Mouse (Mus musculus) kidney, adult 2 months (tissue): Measurements from ENCODE around the gene Ptpn13.

Source experiments
- CTCF ChIP-seq: fragments of 200-500 bp; conservative IDR thresholded peaks from 2 replicates; pipeline ENCODE4 v1.5.1; 2011; ENCODE audit warnings: low read depth, mild to moderate bottlenecking, control low read depth, low read length, moderate library complexity, mixed read lengths; ENCODE audit not compliant: insufficient read depth, insufficient read length
- POLR2A ChIP-seq: fragments of 200-500 bp; IDR thresholded peaks from one replicate; pipeline ENCODE4 v1.6.1; 2011; ENCODE audit warnings: low read depth, low read length, control low read depth

DNA sequence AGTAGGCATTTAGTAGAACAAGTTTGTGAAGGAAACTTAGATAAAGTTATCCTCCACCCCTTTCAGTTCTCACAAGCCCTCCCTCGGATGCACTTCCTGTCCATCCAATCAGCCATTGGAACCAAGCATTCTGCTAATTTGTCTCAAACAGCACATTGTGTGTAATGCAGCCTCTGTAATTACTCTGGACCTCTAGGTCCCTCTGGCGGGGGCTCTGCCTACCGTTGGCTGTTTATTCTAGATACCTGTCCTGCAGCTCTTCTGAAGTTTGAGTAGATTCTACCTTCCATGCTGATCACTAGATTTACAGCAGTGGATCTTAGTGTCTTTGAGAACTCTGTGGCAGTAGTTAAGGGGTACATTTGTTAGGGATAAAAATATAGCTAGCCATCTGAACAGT lies 109.5 kb downstream of the Ptpn13 start:
- no peak for TF ChIP-seq POLR2A
- TF ChIP-seq CTCF: no peak; the same call in 1 of the 2 replicates
